8 mouse cellular contexts compared by ENCODE assay signal in the genomic region with DNA sequence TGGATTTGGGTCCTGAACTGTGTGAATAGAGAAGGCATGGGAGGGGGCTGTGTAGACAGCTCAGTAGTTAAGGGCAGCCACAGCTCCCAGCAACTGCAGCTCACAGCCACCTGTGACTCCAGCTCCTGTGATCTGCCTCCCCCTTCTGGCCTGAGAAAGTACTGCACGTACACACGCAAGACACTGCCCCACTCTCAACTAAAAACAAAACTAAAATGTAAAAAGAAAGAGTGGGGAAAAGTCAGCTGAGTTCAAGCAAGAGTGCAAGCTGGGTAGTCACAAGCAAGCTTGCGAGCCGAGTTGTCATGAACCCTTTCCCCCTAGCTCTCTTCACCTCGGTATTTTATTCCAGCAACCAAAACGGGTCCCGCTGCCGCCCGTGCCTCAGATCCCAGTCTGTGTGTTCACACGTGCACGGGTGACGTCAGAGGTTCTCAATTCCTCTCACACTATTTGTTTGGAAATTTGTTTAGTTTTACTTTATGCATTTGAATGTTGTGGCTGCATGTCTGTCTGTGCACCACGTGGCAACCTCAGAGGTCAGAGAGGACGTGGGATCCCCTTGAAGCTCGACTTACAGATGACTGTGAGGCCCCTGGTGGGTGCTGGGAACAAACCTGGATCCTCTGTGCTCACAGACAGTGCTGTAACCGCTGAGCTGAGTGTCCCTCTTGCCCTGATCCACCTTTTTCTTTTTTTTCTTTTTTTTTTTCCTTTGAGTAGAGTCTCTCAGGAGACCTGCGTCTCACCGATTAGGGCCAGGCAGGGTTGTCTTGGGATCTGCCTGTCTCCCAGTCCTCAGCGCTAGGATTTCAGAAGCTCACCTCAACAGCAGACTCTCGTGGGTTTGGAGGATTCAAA. TPM values are rescaled to one million over a fixed set of nuclear protein-coding genes. Genes with fewer than 3 reads are reported as not detected.
DNase-seq lines count a peak whose midpoint lies in the region; ATAC-seq and TF ChIP-seq lines count a peak whose summit lies in the region.

No protein-coding gene starts in this region.

- no peak overlapping the region for H3K27ac ChIP-seq in cortical plate, adult 2 months (ENCODE audit: insufficient read depth, low read length)

- TF ChIP-seq POLR2A in cortical plate, adult 2 months (IDR thresholded peaks at IDR 0.05; ENCODE audit: extremely low read depth, insufficient read depth, low read length): no peak

- H3K4me1 ChIP-seq in cortical plate, adult 2 months (ENCODE audit: control insufficient read depth, insufficient read depth, low read length): no peaks in the 10 kb centered on the region

- no peak overlapping the region for H3K4me3 ChIP-seq in cortical plate, adult 2 months (ENCODE audit: insufficient read depth, low read length)

- intact Hi-C loops in gastrocnemius, postnatal 14 days (cut with DNase I; ENCODE audit: low total_unique reads): loop anchor here (2.0 to 10.0 kb wide), 2 partner anchors 63 to 145 kb away; no protein-coding TSS in a partner anchor
- intact Hi-C loops in left cerebral cortex, postnatal 10 days (cut with DNase I): loop anchor here (2.0 to 10.0 kb wide), 3 partner anchors 63 to 165 kb away; partner anchors contain the start of gene Adamtsl5

- DNase-seq in ZHBTc4 (ENCODE audit: low read depth, low spot score): peak; percentile 82
- peak; percentile 72 for DNase-seq in gastrocnemius, postnatal 14 days
- DNase-seq in left cerebral cortex, postnatal 10 days (ENCODE audit: extremely low spot score in 1 of 2, low spot score in 2 of 2): peak; percentile 61 to 82
- peak; percentile 68 to 85 for DNase-seq in right cerebral cortex, postnatal 10 days (ENCODE audit: low spot score in 2 of 2)
- DNase-seq in urinary bladder, postnatal 14 days (ENCODE audit: low spot score): peak; percentile 88

- ATAC-seq in inflammation-experienced regulatory T-cells, adult 6 months: peak; percentile 81
- ATAC-seq in megakaryocyte progenitor cell, adult 5-6 weeks (replicated peaks; ENCODE audit: poor library complexity): peak; percentile 93

- TF ChIP-seq CTCF in cortical plate, adult 2 months (IDR thresholded peaks at IDR 0.05; ENCODE audit: extremely low read depth, insufficient read depth, low read length): peak; percentile 93

RNA-seq across cellular contexts. Expression of gene Onecut3, which starts 15.0 kb away (rescaled TPM):
- not detected in 2 replicates for polyA plus RNA-seq in cortical plate, adult 2 months (2012; rRNA removed)
- total RNA-seq in gastrocnemius, postnatal 14 days (2021): not detected
- not detected for polyA plus RNA-seq in inflammation-experienced regulatory T-cells, adult 6 months (2017; shearing (Covaris generic))
- not detected for total RNA-seq in left cerebral cortex, postnatal 10 days (2021)
- not detected in 2 replicates for total RNA-seq in megakaryocyte progenitor cell, adult 5-6 weeks (2015)
- not detected in 2 replicates for total RNA-seq in megakaryocyte progenitor cell, adult 5-6 weeks (2017)

RNA-seq across cellular contexts. Expression of gene Atp8b3, which starts 29.3 kb away (rescaled TPM):
- 0.08 and 0.09 TPM in 2 replicates for polyA plus RNA-seq in cortical plate, adult 2 months (2012; rRNA removed)
- total RNA-seq in gastrocnemius, postnatal 14 days (2021): not detected
- polyA plus RNA-seq in inflammation-experienced regulatory T-cells, adult 6 months (2017; shearing (Covaris generic)): not detected
- total RNA-seq in left cerebral cortex, postnatal 10 days (2021): under 1 TPM; 0.14 to 0.49 TPM
- not detected in 2 replicates for total RNA-seq in megakaryocyte progenitor cell, adult 5-6 weeks (2015)
- not detected in 2 replicates for total RNA-seq in megakaryocyte progenitor cell, adult 5-6 weeks (2017)

RNA-seq across cellular contexts. Expression of gene Rexo1, which starts 51.7 kb away (rescaled TPM):
- 44.7 and 45.0 TPM in 2 replicates for polyA plus RNA-seq in cortical plate, adult 2 months (2012; rRNA removed)
- total RNA-seq in gastrocnemius, postnatal 14 days (2021): 10 to 100 TPM in 1 of 2 experiments, 1 to 10 TPM in 1; 9.8 to 11.1 TPM
- 10 to 100 TPM; 11.3 to 18.6 (median 14.9) TPM for polyA plus RNA-seq in inflammation-experienced regulatory T-cells, adult 6 months (2017; shearing (Covaris generic))
- 10 to 100 TPM; 49.5 to 49.6 TPM for total RNA-seq in left cerebral cortex, postnatal 10 days (2021)
- total RNA-seq in megakaryocyte progenitor cell, adult 5-6 weeks (2015): 34.1 and 35.2 TPM in 2 replicates
- total RNA-seq in megakaryocyte progenitor cell, adult 5-6 weeks (2017): 17.1 and 19.2 TPM in 2 replicates
